Mouse (Mus musculus) hindbrain, embryonic 12.5 days (tissue): ENCODE data around the gene Gm960. TPM values are rescaled to one million over a fixed set of nuclear protein-coding genes. Genes with fewer than 3 reads are reported as not detected.

ENCODE experiments used
- ATAC-seq: fragments of 200-750 bp; cut with Nextera tagmentation; 2 replicates; pipeline ENCODE4 v1.8.0; 2017; ENCODE audit warnings: moderate TSS enrichment; ENCODE audit not compliant: low FRiP score
- H3K27ac ChIP-seq: fragments of 300-500 bp; sonication (generic); 2 replicates; pipeline ENCODE4 v1.5.1; 2016; ENCODE audit warnings: mild to moderate bottlenecking
- H3K27me3 ChIP-seq: fragments of 300-500 bp; sonication (generic); 2 replicates; pipeline ENCODE4 v1.6.1; 2016; ENCODE audit warnings: mild to moderate bottlenecking
- H3K36me3 ChIP-seq: fragments of 300-500 bp; sonication (generic); 2 replicates; pipeline ENCODE4 v1.6.1; 2016; ENCODE audit warnings: mild to moderate bottlenecking
- H3K4me1 ChIP-seq: fragments of 300-500 bp; sonication (generic); 2 replicates; pipeline ENCODE4 v1.6.1; 2016
- H3K4me2 ChIP-seq: fragments of 300-500 bp; sonication (generic); replicated peaks from 2 replicates; pipeline ENCODE4 v1.6.1; 2016; ENCODE audit warnings: mild to moderate bottlenecking
- H3K4me3 ChIP-seq: fragments of 300-500 bp; sonication (generic); 2 replicates; pipeline ENCODE4 v1.5.1; 2016; ENCODE audit warnings: mild to moderate bottlenecking
- H3K9ac ChIP-seq: fragments of 300-500 bp; sonication (generic); 2 replicates; pipeline ENCODE4 v1.6.1; 2016; ENCODE audit warnings: mild to moderate bottlenecking, moderate library complexity
- H3K9me3 ChIP-seq: fragments of 300-500 bp; sonication (generic); replicated peaks from 2 replicates; pipeline ENCODE4 v1.6.1; 2016; ENCODE audit warnings: mild to moderate bottlenecking
- WGBS: fragments of 180-500 bp; shearing (Covaris S2); methylation state at CpG from one replicate; pipeline ENCODE4 v1.1.7; 2016; 5-methylcytosine and 5-hydroxymethylcytosine counted together
- polyA plus RNA-seq: library from polyadenylated mRNA; unstranded; fragments of >200 nt; fragmentation: Nextera tagmentation; extraction: Ambion mirVana; gene quantifications from 2 replicates; pipeline ENCODE4 v1.2.1, GENCODE M21; 2016

The Gm960 gene
- polyA plus RNA-seq, 1 experiment from 2014 or later = 3.6 TPM

DNA sequence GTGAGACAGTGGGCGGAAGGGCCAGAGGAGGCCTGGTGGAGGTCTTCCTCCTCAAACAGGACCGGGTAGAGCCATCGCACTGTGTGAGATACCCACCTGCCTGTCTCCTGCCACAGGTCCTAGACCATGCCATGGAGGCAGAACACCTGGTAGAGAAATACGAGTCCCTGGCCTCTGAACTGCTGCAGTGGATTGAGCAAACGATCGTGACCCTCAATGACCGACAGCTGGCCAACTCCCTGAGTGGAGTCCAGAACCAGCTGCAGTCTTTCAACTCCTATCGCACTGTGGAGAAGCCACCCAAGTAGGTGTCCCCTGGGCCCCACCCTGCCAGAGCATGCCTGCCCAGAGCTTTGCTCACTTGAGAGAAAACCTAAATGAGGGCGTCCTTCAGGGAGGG, 30.7 kb upstream of the Gm960 start:
- no peak overlapping the region for H3K27ac ChIP-seq
- H3K4me2 ChIP-seq = no peak overlapping the region
- peaks cover 88% of the 10 kb centered on the region for H3K36me3 ChIP-seq
- no peaks in the 10 kb centered on the region for H3K27me3 ChIP-seq
- WGBS = 87% methylated on average over 9 of the region's 9 CpGs
- H3K4me1 ChIP-seq = no peaks in the 10 kb centered on the region
- no peak overlapping the region for H3K4me3 ChIP-seq
- ATAC-seq = no peak
- H3K9me3 ChIP-seq = no peaks in the 10 kb centered on the region
- no peak overlapping the region for H3K9ac ChIP-seq

DNA sequence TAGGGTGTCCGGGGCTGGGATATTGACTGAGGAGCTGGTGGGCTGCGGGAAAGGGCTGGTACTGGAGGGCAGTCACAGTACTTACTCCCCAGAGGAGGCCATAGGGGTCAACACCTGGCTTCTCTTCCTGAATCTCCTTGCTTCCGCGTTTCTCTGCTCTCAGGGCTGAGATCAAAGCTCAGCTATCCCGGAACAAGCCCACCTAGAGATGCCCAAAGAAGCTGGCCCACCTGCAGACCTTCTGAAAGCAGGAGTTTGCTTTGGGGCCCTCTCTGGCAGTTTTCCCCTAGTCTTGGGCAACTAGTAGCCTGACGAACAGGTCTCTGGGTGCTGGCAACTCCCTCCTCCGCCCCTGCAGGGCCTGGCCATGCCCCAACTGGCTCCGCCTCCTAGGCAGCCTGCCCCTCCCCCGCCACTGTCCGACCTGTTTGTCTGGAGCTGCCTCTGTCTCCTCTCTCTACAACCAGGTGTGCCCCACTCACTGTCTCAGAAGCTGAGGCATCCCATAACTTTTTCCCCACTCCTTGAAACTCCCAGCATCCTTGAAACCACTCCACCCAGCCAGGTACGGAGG, 22.3 kb upstream of the Gm960 start:
- peak overlapping the region; percentile 21 for H3K4me2 ChIP-seq
- no peak overlapping the region for H3K9ac ChIP-seq
- no peaks in the 10 kb centered on the region for H3K27me3 ChIP-seq
- no peak overlapping the region for H3K27ac ChIP-seq
- peak overlapping the region; percentile 3; the same call in 1 of the 2 replicates for H3K4me3 ChIP-seq
- H3K36me3 ChIP-seq = peaks cover 42% of the 10 kb centered on the region
- 19% methylated on average over 11 of the region's 11 CpGs for WGBS
- no peak for ATAC-seq
- no peaks in the 10 kb centered on the region for H3K9me3 ChIP-seq
- peaks cover 23% of the 10 kb centered on the region for H3K4me1 ChIP-seq

DNA sequence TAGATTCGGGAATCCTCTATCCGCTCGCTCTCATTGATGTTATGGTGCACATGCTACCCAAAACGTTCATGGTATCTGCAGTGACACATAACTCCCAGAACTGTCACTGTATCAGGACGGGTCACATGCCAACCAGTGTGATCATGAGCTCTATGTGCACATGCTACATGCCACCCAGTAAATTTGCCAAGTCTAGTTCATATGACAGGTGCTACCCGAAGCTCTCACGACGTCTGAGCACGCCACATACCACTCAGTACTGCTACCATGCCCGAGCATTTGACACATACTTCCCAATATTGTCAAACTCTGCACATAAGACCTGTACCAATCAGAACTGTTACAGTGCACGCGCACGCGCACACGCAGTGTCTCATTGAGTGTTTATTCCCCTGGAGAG, 21.6 kb upstream of the Gm960 start:
- H3K9ac ChIP-seq = no peak overlapping the region
- no peak overlapping the region for H3K27ac ChIP-seq
- H3K36me3 ChIP-seq = peaks cover 39% of the 10 kb centered on the region
- no peak overlapping the region for H3K4me2 ChIP-seq
- peaks cover 23% of the 10 kb centered on the region for H3K4me1 ChIP-seq
- H3K27me3 ChIP-seq = no peaks in the 10 kb centered on the region
- no peak for ATAC-seq
- 84% methylated on average over 15 of the region's 15 CpGs for WGBS
- no peak overlapping the region for H3K4me3 ChIP-seq
- H3K9me3 ChIP-seq = no peaks in the 10 kb centered on the region

DNA sequence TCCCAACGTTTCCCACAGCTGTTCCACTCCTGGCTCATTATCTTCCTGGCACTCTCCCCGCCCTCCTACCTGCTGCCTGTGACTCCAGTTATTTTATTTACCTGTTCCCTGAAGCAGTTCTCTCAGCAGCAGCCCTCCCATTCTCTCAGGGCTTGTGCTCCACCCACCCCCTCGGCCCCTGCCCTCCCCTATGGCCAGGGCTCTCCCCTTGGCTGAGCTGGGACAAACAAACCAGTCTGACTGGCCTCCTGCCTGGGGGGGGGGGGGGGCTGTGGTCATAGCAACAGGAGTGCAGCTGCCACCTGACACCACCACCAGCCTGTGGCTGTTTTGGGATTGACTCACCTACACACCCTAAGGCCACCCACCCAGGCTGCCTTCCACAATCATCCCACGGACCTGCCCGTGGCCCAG, 20.9 kb upstream of the Gm960 start:
- Histone ChIP-seq H3K27me3 (no peaks in the 10 kb centered on the region), H3K4me3 (no peak overlapping the region)
- 21% methylated on average over 5 of the region's 5 CpGs for WGBS

DNA sequence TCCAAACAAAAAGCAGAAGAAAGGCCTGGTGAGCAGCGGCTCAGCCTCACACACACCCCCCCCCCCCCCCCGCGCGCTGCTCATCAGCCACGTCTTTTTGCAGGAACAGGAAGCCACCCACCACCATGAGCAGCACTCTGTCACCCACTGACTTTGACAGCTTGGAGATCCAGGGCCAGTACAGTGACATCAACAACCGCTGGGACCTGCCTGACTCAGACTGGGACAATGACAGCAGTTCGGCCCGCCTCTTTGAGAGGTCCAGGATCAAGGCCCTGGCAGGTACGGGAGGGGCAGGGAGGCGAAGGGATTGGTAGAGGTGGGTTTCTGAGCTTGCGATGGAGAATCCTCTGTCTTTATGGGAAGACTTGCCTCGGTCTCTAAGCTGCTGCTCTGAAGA, 20.2 kb upstream of the Gm960 start:
- Histone ChIP-seq H3K9ac (peak overlapping the region; percentile 35; the same call in 1 of the 2 replicates), H3K9me3 (no peaks in the 10 kb centered on the region), H3K27me3 (0 out of 2 replicates have a peak, but pooled peaks cover 3% of the 10 kb centered on the region), H3K4me2 (no peak overlapping the region), H3K4me3 (no peak overlapping the region), H3K27ac (no peak overlapping the region), H3K36me3 (peaks cover 27% of the 10 kb centered on the region), H3K4me1 (peaks cover 37% of the 10 kb centered on the region)
- 39% methylated on average over 10 of the region's 12 CpGs for WGBS
- no peak for ATAC-seq

More for the DNA sequence above, 20.9 kb upstream of the Gm960 start:
- Histone ChIP-seq H3K9ac (no peak overlapping the region), H3K4me1 (peaks cover 30% of the 10 kb centered on the region), H3K9me3 (no peaks in the 10 kb centered on the region), H3K36me3 (peaks cover 34% of the 10 kb centered on the region), H3K27ac (no peak overlapping the region), H3K4me2 (no peak overlapping the region)
- no peak for ATAC-seq

DNA sequence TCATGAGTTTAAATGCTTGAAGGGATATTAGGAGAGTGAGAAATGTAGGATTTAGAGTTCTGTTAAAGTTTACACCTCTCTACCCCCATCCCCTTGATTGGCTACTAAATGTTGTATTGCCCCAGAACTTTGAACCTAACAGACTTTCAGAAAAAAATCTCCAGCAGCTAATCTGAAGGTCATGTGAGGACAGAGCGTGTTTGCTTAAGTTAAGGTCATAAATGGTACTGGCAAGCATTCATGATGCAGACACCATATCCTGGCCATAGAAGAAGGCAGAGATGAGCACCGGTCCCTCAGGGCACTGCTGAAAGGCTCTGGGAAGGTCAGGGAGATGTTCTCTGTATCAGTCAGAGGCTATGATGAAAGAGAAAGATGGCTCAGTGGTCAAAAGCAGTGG, 18.8 kb upstream of the Gm960 start:
- Histone ChIP-seq H3K9ac (no peak overlapping the region), H3K36me3 (peaks cover 26% of the 10 kb centered on the region), H3K27me3 (0 out of 2 replicates have a peak, but pooled peaks cover 3% of the 10 kb centered on the region), H3K4me1 (peaks cover 41% of the 10 kb centered on the region), H3K4me3 (no peak overlapping the region), H3K27ac (no peak overlapping the region), H3K9me3 (no peaks in the 10 kb centered on the region), H3K4me2 (no peak overlapping the region)
- ATAC-seq = no peak
- WGBS = 97% methylated on average over 2 of the region's 2 CpGs

DNA sequence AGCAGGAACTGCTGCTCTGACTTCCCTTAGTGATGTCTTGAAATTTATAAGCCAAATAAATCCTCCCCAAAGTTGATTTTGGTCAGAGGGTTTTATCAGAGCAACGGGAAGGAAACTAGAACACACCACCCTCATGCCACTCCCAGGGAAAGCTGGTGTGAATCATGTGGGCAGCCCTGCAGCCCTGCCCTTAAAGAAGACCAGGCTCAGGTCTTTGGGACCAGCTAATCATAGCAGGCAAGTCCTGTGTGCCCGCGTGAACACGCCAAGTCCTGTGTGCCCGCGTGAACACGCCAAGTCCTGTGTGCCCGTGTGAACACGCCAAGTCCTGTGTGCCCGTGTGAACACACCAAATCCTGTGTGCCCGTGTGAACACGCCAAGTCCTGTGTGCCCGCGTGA, 18.3 kb upstream of the Gm960 start:
- Histone ChIP-seq H3K4me2 (no peak overlapping the region), H3K4me3 (no peak overlapping the region), H3K27ac (no peak overlapping the region), H3K9ac (no peak overlapping the region), H3K4me1 (peaks cover 41% of the 10 kb centered on the region), H3K9me3 (no peaks in the 10 kb centered on the region), H3K27me3 (0 out of 2 replicates have a peak, but pooled peaks cover 3% of the 10 kb centered on the region), H3K36me3 (peaks cover 25% of the 10 kb centered on the region)
- WGBS = 98% methylated on average over 14 of the region's 14 CpGs
- ATAC-seq = no peak

DNA sequence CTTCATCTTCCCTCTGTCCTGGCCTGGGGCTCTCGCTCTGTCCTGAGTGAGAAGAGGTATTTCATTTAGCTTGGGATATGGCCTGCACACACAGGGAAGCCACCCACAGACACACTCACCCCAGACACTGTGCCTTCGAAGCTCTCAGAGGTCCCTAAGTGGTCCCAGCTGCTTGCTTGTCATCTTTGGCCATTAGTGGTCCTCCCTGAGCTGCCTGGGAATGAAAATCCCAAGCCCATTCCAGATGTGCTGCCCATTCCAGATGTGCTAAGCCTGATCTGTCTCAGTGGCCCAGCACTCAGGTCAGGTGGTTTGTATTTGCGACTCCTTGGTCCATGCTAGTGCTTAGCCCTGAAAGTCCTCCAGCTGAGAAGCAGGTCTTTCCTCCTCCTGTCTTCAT, 15.4 kb upstream of the Gm960 start:
- H3K4me2 ChIP-seq = peak overlapping the region; percentile 84
- 45% methylated on average over 3 of the region's 3 CpGs for WGBS
- ATAC-seq = no peak
- H3K36me3 ChIP-seq = 0 out of 2 replicates have a peak, but pooled peaks cover 2% of the 10 kb centered on the region
- H3K4me1 ChIP-seq = peaks cover 30% of the 10 kb centered on the region
- H3K27me3 ChIP-seq = peaks cover 7% of the 10 kb centered on the region; the same call in 1 of the 2 replicates
- H3K9ac ChIP-seq = peak overlapping the region; percentile 28; the same call in 1 of the 2 replicates
- H3K9me3 ChIP-seq = no peaks in the 10 kb centered on the region
- no peak overlapping the region for H3K27ac ChIP-seq
- peak overlapping the region; percentile 83 for H3K4me3 ChIP-seq

DNA sequence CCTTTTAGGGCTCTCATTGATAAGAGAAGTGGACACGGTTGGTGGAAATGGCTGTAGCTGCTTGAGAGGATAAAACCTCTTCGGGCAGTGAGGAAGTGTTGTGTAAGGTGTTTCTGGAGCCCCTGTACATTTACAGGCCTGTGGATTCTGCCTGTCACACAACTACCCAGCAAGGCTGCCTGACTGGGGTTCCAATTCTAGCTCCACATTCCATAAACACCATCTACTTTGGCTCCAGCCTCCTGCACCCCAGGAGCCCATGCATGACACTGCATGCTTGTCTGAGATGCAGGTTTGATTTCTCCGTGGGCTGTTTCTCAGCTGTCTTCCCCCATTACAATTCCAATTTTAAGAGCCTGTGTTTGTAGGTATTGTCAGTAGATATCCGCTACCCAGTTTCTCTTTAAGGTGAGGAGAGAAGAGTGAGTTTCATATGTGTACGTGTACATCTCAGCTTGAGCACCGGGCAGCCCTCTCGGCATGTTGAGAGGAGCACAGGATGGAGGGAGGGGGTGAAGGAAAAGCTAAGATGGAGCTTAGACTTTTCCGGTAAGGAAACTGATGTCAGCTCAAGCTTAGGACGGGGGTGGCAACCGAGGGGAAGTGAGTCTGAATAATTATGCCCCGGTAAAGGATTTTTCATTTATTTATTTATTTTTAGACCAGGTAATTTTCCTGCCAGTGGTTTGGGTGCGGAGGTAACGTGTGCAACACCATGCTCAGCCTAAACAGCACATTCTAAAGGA, 14.5 kb upstream of the Gm960 start:
- ATAC-seq = no peak
- peak overlapping the region; percentile 83 for H3K4me3 ChIP-seq
- peak overlapping the region; percentile 96 for H3K27ac ChIP-seq
- WGBS = 36% methylated on average over 13 of the region's 13 CpGs
- peaks cover 7% of the 10 kb centered on the region; the same call in 1 of the 2 replicates for H3K27me3 ChIP-seq
- peaks cover 26% of the 10 kb centered on the region for H3K4me1 ChIP-seq
- peak overlapping the region; percentile 84 for H3K4me2 ChIP-seq
- H3K9me3 ChIP-seq = no peaks in the 10 kb centered on the region
- H3K36me3 ChIP-seq = no peaks in the 10 kb centered on the region
- H3K9ac ChIP-seq = peak overlapping the region; percentile 94

DNA sequence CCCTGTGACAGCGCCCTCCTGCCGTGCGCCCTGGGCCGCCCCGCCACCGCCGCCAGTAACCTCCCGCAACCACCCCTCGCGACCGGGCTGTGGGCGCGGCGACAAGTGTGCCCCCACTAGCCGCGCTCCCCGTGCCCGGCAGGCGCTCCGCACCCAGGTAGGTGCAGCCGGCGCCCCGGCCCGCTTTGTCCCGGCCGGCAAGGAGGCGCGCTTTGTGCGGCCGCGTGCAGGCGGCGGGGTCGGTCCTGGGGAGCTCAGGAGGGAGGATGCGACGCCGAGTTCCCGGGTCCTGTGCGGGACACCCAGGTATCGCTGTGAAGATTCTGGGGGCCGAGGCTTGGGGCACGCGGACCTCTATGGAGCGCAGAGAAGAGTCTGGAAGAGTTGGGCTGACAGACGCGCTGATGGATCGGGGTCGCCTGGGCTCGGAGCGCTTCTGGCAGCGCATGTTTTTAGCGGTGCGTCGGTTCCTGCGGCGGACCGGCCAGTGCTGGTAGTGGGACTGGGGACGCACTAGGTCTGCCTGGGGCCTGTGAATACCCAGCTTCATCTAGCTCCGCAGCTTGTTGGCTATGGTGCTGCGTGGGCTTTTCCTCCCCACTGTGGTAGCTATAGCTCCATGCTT, 13.8 kb upstream of the Gm960 start:
- ATAC-seq = peak; percentile 65
- Histone ChIP-seq H3K4me1 (peaks cover 26% of the 10 kb centered on the region), H3K27me3 (peaks cover 7% of the 10 kb centered on the region; the same call in 1 of the 2 replicates), H3K27ac (peak overlapping the region; percentile 96), H3K9me3 (no peaks in the 10 kb centered on the region), H3K36me3 (no peaks in the 10 kb centered on the region), H3K4me3 (peak overlapping the region; percentile 83), H3K9ac (peak overlapping the region; percentile 94), H3K4me2 (peak overlapping the region; percentile 84)
- WGBS = under 1% methylated on average over 46 of the region's 60 CpGs

DNA sequence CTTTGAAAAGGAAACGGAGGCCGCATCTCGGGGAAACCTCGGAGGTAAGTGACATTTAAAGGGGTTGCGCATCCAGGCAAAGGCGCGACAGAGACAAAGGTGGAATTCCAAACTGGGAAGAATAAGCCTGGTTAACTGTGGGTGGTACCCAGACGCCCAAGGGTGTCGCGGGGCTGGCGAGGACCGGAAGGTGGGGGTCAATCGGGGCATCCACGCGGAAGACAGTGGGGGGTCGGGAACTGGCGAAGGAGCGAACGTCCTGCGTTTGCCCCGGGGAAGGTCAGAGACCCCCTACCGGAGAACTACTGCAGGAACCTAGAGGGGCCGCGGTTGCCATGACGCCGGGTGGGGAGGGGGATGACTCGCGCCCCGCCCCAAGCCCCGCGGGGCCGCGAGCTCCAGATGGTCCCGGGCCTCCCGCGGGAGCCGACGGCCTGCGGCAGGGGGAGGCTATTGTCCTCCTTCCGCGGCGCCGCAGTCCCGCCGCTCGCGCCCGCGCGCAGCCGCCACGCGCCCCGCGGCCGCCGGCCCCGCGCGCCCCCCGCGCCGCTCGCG, 13.2 kb upstream of the Gm960 start:
- Histone ChIP-seq H3K4me2 (peak overlapping the region; percentile 84), H3K27ac (peak overlapping the region; percentile 96), H3K27me3 (peaks cover 7% of the 10 kb centered on the region; the same call in 1 of the 2 replicates), H3K9ac (peak overlapping the region; percentile 94), H3K4me3 (peak overlapping the region; percentile 83), H3K36me3 (no peaks in the 10 kb centered on the region), H3K4me1 (peaks cover 26% of the 10 kb centered on the region), H3K9me3 (no peaks in the 10 kb centered on the region)
- under 1% methylated on average over 26 of the region's 65 CpGs for WGBS
- peak; percentile 86 for ATAC-seq

DNA sequence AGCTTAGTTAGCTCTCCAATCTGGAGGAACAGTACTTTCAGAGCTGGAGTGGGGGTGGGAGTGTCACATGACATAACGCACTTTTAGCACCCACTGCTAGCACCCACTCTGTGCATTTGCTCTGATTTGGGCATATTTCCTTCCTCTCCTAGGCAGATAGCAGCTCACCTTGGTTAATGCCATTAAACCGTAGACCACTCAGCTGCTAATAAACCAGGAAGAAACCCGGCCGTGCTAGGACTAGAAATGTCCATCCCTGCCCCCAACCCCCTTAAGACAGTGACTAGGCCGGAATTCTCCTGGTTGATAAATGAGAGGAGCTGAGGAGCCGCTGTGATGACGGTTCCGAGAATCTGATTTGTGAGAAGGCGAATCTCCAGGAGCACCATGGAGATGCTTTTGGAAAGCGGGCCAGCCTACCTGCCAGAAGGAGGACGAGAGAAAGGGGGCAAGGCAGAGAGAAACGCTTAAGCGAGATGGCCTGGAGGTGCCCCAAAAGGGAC, 12.7 kb upstream of the Gm960 start, which contains the start of gene Sptbn2:
TSS of gene Sptbn2 (plus strand) at position 70 of the 503 bp plus-strand sequence.
- Histone ChIP-seq H3K4me2 (peak within 1 kb of the TSS; percentile 84), H3K27ac (peak within 1 kb of the TSS; percentile 96), H3K27me3 (peaks cover 7% of the 10 kb centered on the region; the same call in 1 of the 2 replicates), H3K4me3 (peak within 1 kb of the TSS; percentile 83), H3K9ac (peak within 1 kb of the TSS; percentile 94), H3K9me3 (no peaks in the 10 kb centered on the region), H3K36me3 (no peaks in the 10 kb centered on the region), H3K4me1 (peaks cover 26% of the 10 kb centered on the region)
- WGBS = 7% methylated on average over 13 of the region's 13 CpGs
- peak; percentile 57 for ATAC-seq
